Mouse (Mus musculus) CH12.LX (cell line): ENCODE results near the gene Ptprk. TPM values are rescaled to one million over a fixed set of nuclear protein-coding genes. Genes with fewer than 3 reads are reported as not detected.

Experiments
- DNase-seq: peaks from one replicate; pipeline ENCODE4 v3.0.0-alpha.2; 2013; ENCODE audit errors: extremely low read depth
- H3K27ac ChIP-seq: 2 replicates; pipeline ENCODE4 v1.5.1; 2012; ENCODE audit warnings: low read depth, mild to moderate bottlenecking, control low read depth, moderate library complexity; ENCODE audit not compliant: insufficient read depth
- H3K27me3 ChIP-seq: replicated peaks from 2 replicates; pipeline ENCODE3; 2012; ENCODE audit warnings: inconsistent platforms
- H3K36me3 ChIP-seq, 2 experiments: replicated peaks in 1 of 2; 2 replicates each; pipeline versions ENCODE3 to v1.6.1; 2012; ENCODE audit warnings: inconsistent platforms in 1 of 2, low read length in 1 of 2, mild to moderate bottlenecking in 1 of 2, mixed read lengths in 1 of 2, moderate library complexity in 1 of 2; ENCODE audit not compliant: control insufficient read depth in 1 of 2, insufficient read depth in 1 of 2
- H3K4me1 ChIP-seq, 2 experiments: 2 replicates each; pipeline ENCODE4 v1.6.1; 2012; ENCODE audit warnings: inconsistent platforms in 1 of 2, moderate library complexity in 1 of 2; ENCODE audit not compliant: insufficient read depth in 2 of 2, control insufficient read depth in 1 of 2
- H3K4me2 ChIP-seq: 2 replicates; pipeline ENCODE4 v1.6.1; 2012; ENCODE audit warnings: low read depth, mild to moderate bottlenecking, control low read depth; ENCODE audit not compliant: poor library complexity, insufficient read depth, severe bottlenecking
- H3K4me3 ChIP-seq, 3 experiments: fragments of 150-350 bp in 1 of 3; sonication (generic) in 1 of 3; replicated peaks in 1 of 3; 2 replicates each; pipeline versions ENCODE3 to v1.5.1; 2011 to 2012; ENCODE audit warnings: low read depth in 2 of 3, low read length in 2 of 3, mild to moderate bottlenecking in 2 of 3, moderate library complexity in 2 of 3, control low read depth in 1 of 3, improper control_type of control experiment in 1 of 3, inconsistent platforms in 1 of 3, mixed read lengths in 1 of 3; ENCODE audit not compliant: poor library complexity in 1 of 3
- H3K79me2 ChIP-seq: replicated peaks from 2 replicates; pipeline ENCODE4 v1.6.1; 2012; ENCODE audit warnings: mild to moderate bottlenecking, moderate library complexity; ENCODE audit not compliant: control insufficient read depth, poor library complexity, insufficient read depth, severe bottlenecking; ENCODE audit errors: extremely low read depth
- H3K9ac ChIP-seq: 2 replicates; pipeline ENCODE4 v1.6.1; 2012; ENCODE audit warnings: low read depth, mild to moderate bottlenecking, control low read depth, moderate library complexity; ENCODE audit not compliant: insufficient read depth
- H3K9me3 ChIP-seq: replicated peaks from 2 replicates; pipeline ENCODE3; 2012; ENCODE audit warnings: low read length, inconsistent platforms, mixed read lengths
- BHLHE40 ChIP-seq: IDR thresholded peaks from 2 replicates; pipeline ENCODE4 v1.6.1; 2011; ENCODE audit warnings: mild to moderate bottlenecking, low read depth, low read length, improper control_type of control experiment
- CHD1 ChIP-seq: IDR thresholded peaks from 2 replicates; pipeline ENCODE4 v1.6.1; 2012; ENCODE audit warnings: low read depth, low read length, improper control_type of control experiment, inconsistent platforms
- CHD2 ChIP-seq: IDR thresholded peaks from 2 replicates; pipeline ENCODE4 v1.6.1; 2011; ENCODE audit warnings: low read length, improper control_type of control experiment
- CTCF ChIP-seq, 2 experiments: IDR thresholded peaks in 1 of 2; conservative IDR thresholded peaks in 1 of 2; 2 replicates each; pipeline ENCODE4 v1.5.1; 2011 to 2012; ENCODE audit warnings: low read depth in 2 of 2, low read length in 2 of 2, improper control_type of control experiment in 1 of 2, inconsistent platforms in 1 of 2, mild to moderate bottlenecking in 1 of 2, moderate library complexity in 1 of 2
- EP300 ChIP-seq: IDR thresholded peaks from 2 replicates; pipeline ENCODE4 v1.6.1; 2011; ENCODE audit warnings: low read length, improper control_type of control experiment
- ETS1 ChIP-seq: conservative IDR thresholded peaks from 2 replicates; pipeline ENCODE4 v1.6.1; 2012; ENCODE audit warnings: low read depth, mild to moderate bottlenecking, inconsistent platforms, low read length, improper control_type of control experiment, moderate library complexity
- GABPA ChIP-seq: IDR thresholded peaks from 2 replicates; pipeline ENCODE4 v1.6.1; 2012; ENCODE audit warnings: low read depth, low read length, improper control_type of control experiment, inconsistent platforms; ENCODE audit not compliant: insufficient replicate concordance
- HCFC1 ChIP-seq: IDR thresholded peaks from 2 replicates; pipeline ENCODE4 v1.6.1; 2012; ENCODE audit warnings: low read depth, mild to moderate bottlenecking, inconsistent platforms, low read length, improper control_type of control experiment
- JUN ChIP-seq: IDR thresholded peaks from 2 replicates; pipeline ENCODE4 v1.6.1; 2011; ENCODE audit warnings: low read depth, mild to moderate bottlenecking, low read length, improper control_type of control experiment, moderate library complexity; ENCODE audit not compliant: insufficient read depth
- JUND ChIP-seq: conservative IDR thresholded peaks from 2 replicates; pipeline ENCODE4 v1.6.1; 2011; ENCODE audit warnings: low read depth, low read length, improper control_type of control experiment
- KAT2A ChIP-seq: IDR thresholded peaks from 2 replicates; pipeline ENCODE4 v1.6.1; 2012; ENCODE audit warnings: low read length, improper control_type of control experiment, inconsistent platforms; ENCODE audit not compliant: insufficient replicate concordance
- MAX ChIP-seq: IDR thresholded peaks from 2 replicates; pipeline ENCODE4 v1.6.1; 2011; ENCODE audit warnings: low read length, improper control_type of control experiment
- MAZ ChIP-seq: IDR thresholded peaks from 2 replicates; pipeline ENCODE4 v1.6.1; 2012; ENCODE audit warnings: low read depth, mild to moderate bottlenecking, inconsistent platforms, low read length, improper control_type of control experiment, moderate library complexity
- MEF2A ChIP-seq: IDR thresholded peaks from 2 replicates; pipeline ENCODE4 v1.6.1; 2014; ENCODE audit warnings: low read depth, mild to moderate bottlenecking, inconsistent platforms, low read length, improper control_type of control experiment, borderline replicate concordance
- MYC ChIP-seq: IDR thresholded peaks from 2 replicates; pipeline ENCODE4 v1.6.1; 2011; ENCODE audit warnings: low read depth, mild to moderate bottlenecking, improper control_type of control experiment, low read length
- NRF1 ChIP-seq: IDR thresholded peaks from 2 replicates; pipeline ENCODE4 v1.6.1; 2014; ENCODE audit warnings: low read depth, mild to moderate bottlenecking, inconsistent platforms, low read length, improper control_type of control experiment, moderate library complexity
- PAX5 ChIP-seq: IDR thresholded peaks from 2 replicates; pipeline ENCODE4 v1.6.1; 2012; ENCODE audit warnings: low read length, inconsistent platforms, mixed read lengths
- POLR2A ChIP-seq: IDR thresholded peaks from 2 replicates; pipeline ENCODE4 v1.6.1; 2011; ENCODE audit warnings: low read depth, mild to moderate bottlenecking, improper control_type of control experiment, low read length
- RAD21 ChIP-seq: IDR thresholded peaks from 2 replicates; pipeline ENCODE4 v1.6.1; 2011; ENCODE audit warnings: low read depth, mild to moderate bottlenecking, low read length, improper control_type of control experiment, moderate library complexity
- SIN3A ChIP-seq: IDR thresholded peaks from 2 replicates; pipeline ENCODE4 v1.6.1; 2012; ENCODE audit warnings: low read length, improper control_type of control experiment, inconsistent platforms
- SMC3 ChIP-seq: IDR thresholded peaks from 2 replicates; pipeline ENCODE4 v1.6.1; 2011; ENCODE audit warnings: low read depth, low read length, improper control_type of control experiment
- TCF12 ChIP-seq: IDR thresholded peaks from 2 replicates; pipeline ENCODE4 v1.6.1; 2014; ENCODE audit warnings: low read depth, mild to moderate bottlenecking, inconsistent platforms, low read length, improper control_type of control experiment
- UBTF ChIP-seq: IDR thresholded peaks from 2 replicates; pipeline ENCODE4 v1.6.1; 2012; ENCODE audit warnings: low read depth, mild to moderate bottlenecking, inconsistent platforms, low read length, improper control_type of control experiment, moderate library complexity
- USF1 ChIP-seq: IDR thresholded peaks from 2 replicates; pipeline ENCODE4 v1.6.1; 2014; ENCODE audit warnings: low read depth, mild to moderate bottlenecking, inconsistent platforms, low read length, improper control_type of control experiment
- USF2 ChIP-seq: conservative IDR thresholded peaks from 2 replicates; pipeline ENCODE4 v1.6.1; 2011; ENCODE audit warnings: low read depth, low read length, improper control_type of control experiment
- ZKSCAN1 ChIP-seq: IDR thresholded peaks from 2 replicates; pipeline ENCODE4 v1.6.1; 2012; ENCODE audit warnings: low read depth, inconsistent platforms, low read length, improper control_type of control experiment, borderline replicate concordance
- ZNF384 ChIP-seq: IDR thresholded peaks from 2 replicates; pipeline ENCODE4 v1.6.1; 2012; ENCODE audit warnings: low read depth, low read length, improper control_type of control experiment, inconsistent platforms
- dilution Hi-C: fragments of 300-500 bp; cut with MboI; formaldehyde crosslinking; loops from 2 replicates; pipeline ENCODE4 v1.14.3; 2020; ENCODE audit warnings: low sequenced_read_pairs; ENCODE audit not compliant: extremely low pct_unique_long_range_greater_than_20kb, extremely low pct_ligation_motif_present
- in situ Hi-C: fragments of 300-500 bp; cut with MboI; formaldehyde crosslinking; loops from 3 replicates; pipeline ENCODE4 v1.14.3; 2019; ENCODE audit warnings: low sequenced_read_pairs, low pct_ligation_motif_present, low pct_unique_long_range_greater_than_20kb, mixed read lengths
- polyA plus RNA-seq: library from polyadenylated mRNA; unstranded; fragments of >175 nt; gene quantifications from 2 replicates; pipeline ENCODE4 v1.2.1, GENCODE M21; 2012; ENCODE audit warnings: low read depth; ENCODE audit not compliant: insufficient read length
- total RNA-seq, 2 experiments: library from RNA; depleted of rRNA; stranded (reverse); fragments of 300-350 nt in 1 of 2; fragments of >200 nt in 1 of 2; gene quantifications; 2 replicates each; pipeline ENCODE4 v1.2.3; 2012 to 2014

Ptprk gene
- total and polyA plus RNA-seq, 3 experiments = not detected

DNA sequence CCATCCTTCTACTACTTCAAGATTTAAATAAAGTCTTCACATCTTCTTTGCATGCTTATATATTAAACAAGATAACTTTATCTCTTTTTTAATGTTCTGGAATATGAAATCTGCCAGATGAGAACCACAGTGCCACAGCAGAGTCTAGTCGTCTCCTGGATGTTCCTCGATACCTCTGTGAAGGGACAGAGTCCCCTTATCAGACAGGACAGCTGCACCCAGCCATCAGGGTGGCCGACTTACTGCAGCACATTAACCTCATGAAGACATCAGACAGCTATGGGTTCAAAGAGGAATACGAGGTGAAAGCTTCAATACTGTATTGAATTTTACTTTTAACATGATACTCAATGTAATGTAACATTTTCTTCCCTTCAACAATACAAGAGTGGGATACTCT is 491.8 kb downstream of the Ptprk start:
- Histone ChIP-seq H3K4me2 (no peak overlapping the region), H3K4me3 (no peak overlapping the region), H3K27me3 (no peaks in the 10 kb centered on the region), H3K36me3 (no peaks in the 10 kb centered on the region), H3K79me2 (no peaks in the 10 kb centered on the region), H3K9me3 (peaks cover 7% of the 10 kb centered on the region), H3K9ac (no peak overlapping the region), H3K27ac (no peak overlapping the region), H3K4me1 (no peaks in the 10 kb centered on the region)
- DNase-seq = no peak
- in situ Hi-C loops = no loop called here
- TF ChIP-seq JUND (no peak), POLR2A (no peak), MEF2A (no peak), MYC (no peak), SMC3 (no peak), EP300 (no peak), USF2 (no peak), KAT2A (no peak)
- dilution Hi-C loops = no loop called here

- dilution Hi-C loops = no loop called here
- Histone ChIP-seq H3K4me2 (no peak overlapping the region), H3K9ac (no peak overlapping the region), H3K4me3 (no peak overlapping the region), H3K36me3 (no peaks in the 10 kb centered on the region), H3K4me1 (no peaks in the 10 kb centered on the region), H3K27ac (no peak overlapping the region), H3K27me3 (no peaks in the 10 kb centered on the region), H3K9me3 (peaks cover 7% of the 10 kb centered on the region), H3K79me2 (no peaks in the 10 kb centered on the region)
- no peak for TF ChIP-seq RAD21
- no peak for TF ChIP-seq TCF12
- no peak for TF ChIP-seq NRF1
- TF ChIP-seq CHD1 = no peak
- no peak for TF ChIP-seq PAX5
- TF ChIP-seq GABPA = no peak
- TF ChIP-seq JUN = no peak
- TF ChIP-seq USF1 = no peak
- no peak for TF ChIP-seq CTCF (conservative IDR thresholded peaks at IDR 0.05 in 1 of 2, IDR thresholded peaks at IDR 0.05 in 1 of 2; ENCODE audit: low read depth in 2 of 2, low read length in 2 of 2)
- no peak for TF ChIP-seq POLR2A
- DNase-seq = no peak
- in situ Hi-C loops = no loop called here
These were observed 492.2 kb downstream of the Ptprk start for GRCm38 (mm10) chr10:28566828-28567227.

DNA sequence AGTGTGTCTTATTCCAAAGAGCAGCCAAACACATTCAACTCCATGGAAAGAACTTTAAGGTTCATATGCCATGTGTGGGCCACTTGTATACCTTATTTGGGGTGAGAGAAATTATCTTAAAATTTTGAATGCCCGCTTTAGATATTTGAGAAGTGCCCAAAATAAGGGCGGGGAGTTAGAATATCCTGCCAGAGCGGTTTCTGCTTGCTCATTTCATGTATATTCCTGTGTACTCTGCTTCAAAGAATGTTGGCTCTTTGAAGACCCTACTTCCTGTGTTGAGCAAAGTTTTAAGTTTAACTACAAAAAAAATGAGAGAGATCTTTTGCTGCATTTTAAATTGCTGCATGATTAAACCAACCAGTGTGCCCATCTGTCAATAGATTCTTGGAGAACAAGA is 492.8 kb downstream of the Ptprk start:
- H3K9me3 ChIP-seq = peaks cover 7% of the 10 kb centered on the region
- H3K9ac ChIP-seq = no peak overlapping the region
- H3K4me1 ChIP-seq = no peaks in the 10 kb centered on the region
- in situ Hi-C loops = no loop called here
- no peaks in the 10 kb centered on the region for H3K79me2 ChIP-seq
- H3K4me2 ChIP-seq = no peak overlapping the region
- H3K27me3 ChIP-seq = no peaks in the 10 kb centered on the region
- no peak overlapping the region for H3K27ac ChIP-seq
- H3K4me3 ChIP-seq = no peak overlapping the region
- no peak for TF ChIP-seq GABPA
- no peak for TF ChIP-seq JUN
- no peak for TF ChIP-seq MAZ
- TF ChIP-seq ZKSCAN1 = no peak
- no peak for TF ChIP-seq USF1
- no peak for TF ChIP-seq KAT2A
- TF ChIP-seq BHLHE40 = no peak
- no peak for TF ChIP-seq USF2
- TF ChIP-seq EP300 = no peak
- no peak for TF ChIP-seq ETS1
- no peak for TF ChIP-seq ZNF384
- TF ChIP-seq SIN3A = no peak
- TF ChIP-seq HCFC1 = no peak
- no peak for TF ChIP-seq CHD2
- no peak for TF ChIP-seq MAX
- TF ChIP-seq UBTF = no peak
- TF ChIP-seq, all 38 proteins: peak for 0
- dilution Hi-C loops = no loop called here
- H3K36me3 ChIP-seq = no peaks in the 10 kb centered on the region
- DNase-seq = no peak
